Mouse (Mus musculus) B cell, adult (primary cell): ENCODE results near the gene Akr1c19. TPM values are rescaled to one million over a fixed set of nuclear protein-coding genes. Genes with fewer than 3 reads are reported as not detected.

Source experiments
- total RNA-seq: library from RNA; stranded (reverse); gene quantifications from 4 replicates; pipeline ENCODE4 v1.2.4, GENCODE M21; 2023; ENCODE audit not compliant: inconsistent age

The Akr1c19 gene
- not detected in 4 replicates for total RNA-seq

GRCm38 (mm10) chr13:4228441-4228840, at the start of gene Akr1c19:
TSS of gene Akr1c19 (plus strand) at chr13:4228700.

GRCm38 (mm10) chr13:4190904-4191303, 37.6 kb upstream of the Akr1c19 start, which contains the start of gene Akr1c13:
TSS of gene Akr1c13 (plus strand) at chr13:4191150.

GRCm38 (mm10) chr13:4279284-4279683, 50.8 kb downstream of the Akr1c19 start, which contains the start of gene Akr1c12:
TSS of gene Akr1c12 (minus strand) at chr13:4279433.

Other genes with a start within 250 kb of the Akr1c19 start
- not detected in 4 replicates for gene Akr1c14, start 179.7 kb upstream of the Akr1c19 start, total RNA-seq
- not detected in 4 replicates for gene Akr1c18, start 78.0 kb upstream of the Akr1c19 start, total RNA-seq
- gene Akr1c13, start 37.5 kb upstream of the Akr1c19 start, total RNA-seq, result 0.75 to 3.6 TPM (median 1.3 TPM) in 3 of 4 replicates, not detected in the other
- gene Akr1c12, start 50.7 kb downstream of the Akr1c19 start, total RNA-seq, result not detected in 4 replicates
- not detected in 4 replicates for gene Akr1c6, start 205.6 kb downstream of the Akr1c19 start, total RNA-seq